Mouse (Mus musculus) embryo, embryonic 10 days (tissue): Measurements from ENCODE around the gene Vmn2r57.
"Not testable (repeated sequence)": the region's sequence is repeated elsewhere in the genome, so short reads cannot be mapped to it uniquely, and the experiment has no call there.

Source experiments
- DNase-seq: peaks from one replicate; pipeline ENCODE4 v3.0.0-alpha.2; 2015; ENCODE audit warnings: low spot score

Gene Vmn2r57

GRCm38 (mm10) chr7:41448596-41448995 is at the start of gene Vmn2r57:
TSS of gene Vmn2r57 (minus strand) at chr7:41448696.
- DNase-seq: not testable (repeated sequence)

GRCm38 (mm10) chr7:41497871-41498270 is 49.4 kb upstream of the Vmn2r57 start:
- no peak for DNase-seq

- peak; percentile 39 for DNase-seq
These were observed 3.4 kb upstream of the Vmn2r57 start for GRCm38 (mm10) chr7:41451864-41452263.

- no peak for DNase-seq
These were observed 54.4 kb downstream of the Vmn2r57 start for GRCm38 (mm10) chr7:41394130-41394529.

- peak; percentile 92 for DNase-seq
These were observed 55.2 kb downstream of the Vmn2r57 start, which contains the start of gene AI987944 for GRCm38 (mm10) chr7:41393048-41393971. TSS of gene AI987944 (minus strand) at chr7:41393379.
